Mouse (Mus musculus) heart, embryonic 10.5 days (tissue): ENCODE measurements around the gene Tns2. TPM values are rescaled to one million over a fixed set of nuclear protein-coding genes. Genes with fewer than 3 reads are reported as not detected.
"Not testable (repeated sequence)": the region's sequence is repeated elsewhere in the genome, so short reads cannot be mapped to it uniquely, and the experiment has no call there.

Source experiments
- DNase-seq: peaks from one replicate; pipeline ENCODE4 v3.0.0-alpha.2; 2017; ENCODE audit warnings: low spot score
- H3K27ac ChIP-seq: fragments of 300-500 bp; sonication (generic); 2 replicates; pipeline ENCODE4 v1.5.1; 2016; ENCODE audit warnings: mild to moderate bottlenecking
- H3K27me3 ChIP-seq: fragments of 300-500 bp; sonication (generic); 2 replicates; pipeline ENCODE4 v1.6.1; 2016; ENCODE audit warnings: mild to moderate bottlenecking; ENCODE audit not compliant: poor library complexity, insufficient read depth, severe bottlenecking
- H3K36me3 ChIP-seq: fragments of 300-500 bp; sonication (generic); 2 replicates; pipeline ENCODE4 v1.6.1; 2016; ENCODE audit warnings: mild to moderate bottlenecking, moderate library complexity
- H3K4me1 ChIP-seq: fragments of 300-500 bp; sonication (generic); 2 replicates; pipeline ENCODE4 v1.6.1; 2016; ENCODE audit warnings: mild to moderate bottlenecking
- H3K4me3 ChIP-seq: fragments of 300-500 bp; sonication (generic); 2 replicates; pipeline ENCODE4 v1.5.1; 2016; ENCODE audit warnings: mild to moderate bottlenecking, moderate library complexity
- H3K9me3 ChIP-seq: fragments of 300-500 bp; sonication (generic); 2 replicates; pipeline ENCODE4 v1.6.1; 2016; ENCODE audit warnings: mild to moderate bottlenecking, moderate library complexity
- WGBS: fragments of 180-500 bp; shearing (Covaris S2); methylation state at CpG from one replicate; pipeline ENCODE4 v1.1.7; 2016; 5-methylcytosine and 5-hydroxymethylcytosine counted together
- polyA plus RNA-seq: library from polyadenylated mRNA; unstranded; fragments of >200 nt; fragmentation: Nextera tagmentation; extraction: Ambion mirVana; gene quantifications from 2 replicates; pipeline ENCODE4 v1.2.1, GENCODE M21; 2016

Tns2 gene
- polyA plus RNA-seq, 1 experiment from 2014 or later, result 19.8 TPM

DNA sequence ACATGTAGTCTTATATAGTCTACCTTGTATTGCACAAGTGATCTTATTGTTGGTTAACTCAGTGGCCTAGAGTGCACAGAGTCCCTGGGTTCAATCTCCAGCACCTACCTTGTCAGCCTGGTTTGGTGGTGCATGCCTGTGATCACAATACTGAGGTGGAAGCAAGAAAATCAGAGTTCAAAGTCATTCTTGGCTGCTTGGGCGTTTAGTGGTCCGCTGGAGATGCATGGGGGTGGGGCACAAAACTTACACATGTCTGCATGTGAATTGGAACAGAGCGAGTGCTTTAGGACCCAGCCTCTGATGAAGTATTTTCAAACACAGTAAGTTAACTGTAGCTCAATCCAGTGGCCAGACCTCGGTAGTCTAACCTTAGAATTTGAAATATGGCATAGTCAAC is 21.0 kb upstream of the Tns2 start:
- Histone ChIP-seq H3K4me3 (no peak overlapping the region), H3K36me3 (peaks cover 42% of the 10 kb centered on the region), H3K27ac (no peak overlapping the region), H3K27me3 (no peaks in the 10 kb centered on the region), H3K4me1 (peaks cover 18% of the 10 kb centered on the region), H3K9me3 (no peaks in the 10 kb centered on the region)
- 79% methylated on average over 4 of the region's 4 CpGs for WGBS
- DNase-seq, result no peak

DNA sequence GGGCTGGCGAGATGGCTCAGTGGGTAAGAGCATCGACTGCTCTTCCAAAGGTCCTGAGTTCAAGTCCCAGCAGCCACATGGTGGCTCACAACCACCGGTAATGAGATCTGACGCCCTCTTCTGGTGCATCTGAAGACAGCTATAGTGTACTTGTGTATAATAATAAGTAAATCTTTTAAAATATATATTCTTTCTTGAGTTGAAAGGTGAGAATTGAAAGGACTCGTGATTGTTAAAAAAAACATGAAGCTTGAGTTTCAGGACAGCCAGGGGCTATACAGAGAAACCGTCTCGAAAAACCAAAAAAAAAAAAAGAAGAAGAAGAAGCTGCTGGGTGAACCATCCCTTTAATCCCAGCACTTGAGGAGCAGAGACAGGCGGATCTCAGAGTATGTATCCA is 20.3 kb upstream of the Tns2 start:
- not testable (repeated sequence) for H3K9me3 ChIP-seq, H3K4me3 ChIP-seq, H3K27ac ChIP-seq, DNase-seq, H3K27me3 ChIP-seq
- peaks cover 18% of the 10 kb centered on the region for H3K4me1 ChIP-seq
- H3K36me3 ChIP-seq, result peaks cover 49% of the 10 kb centered on the region
- WGBS, result 77% methylated on average over 8 of the region's 8 CpGs

DNA sequence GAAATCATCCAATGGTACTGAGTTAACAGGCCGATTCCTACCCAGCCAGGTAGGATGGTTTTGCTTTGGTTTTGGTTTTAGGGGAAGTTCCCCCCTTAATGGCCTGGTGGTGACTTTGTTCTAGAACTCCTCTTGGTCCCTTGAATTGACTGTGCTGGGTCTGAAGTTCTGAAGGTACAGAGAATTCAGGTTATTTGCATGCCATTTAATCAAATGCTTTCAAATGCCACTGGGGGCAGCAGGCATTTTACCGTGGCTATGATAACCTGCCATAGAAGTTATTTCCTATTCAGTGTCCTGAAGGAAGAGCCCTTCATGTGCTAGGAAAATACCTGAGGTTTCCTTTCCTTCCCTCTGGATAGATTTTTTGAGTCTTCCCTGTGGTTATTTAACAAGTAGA is 19.8 kb upstream of the Tns2 start:
- Histone ChIP-seq H3K27me3 (no peaks in the 10 kb centered on the region), H3K27ac (no peak overlapping the region), H3K36me3 (peaks cover 54% of the 10 kb centered on the region), H3K4me3 (no peak overlapping the region), H3K9me3 (no peaks in the 10 kb centered on the region), H3K4me1 (peaks cover 14% of the 10 kb centered on the region)
- no peak for DNase-seq
- 74% methylated on average over 2 of the region's 2 CpGs for WGBS

DNA sequence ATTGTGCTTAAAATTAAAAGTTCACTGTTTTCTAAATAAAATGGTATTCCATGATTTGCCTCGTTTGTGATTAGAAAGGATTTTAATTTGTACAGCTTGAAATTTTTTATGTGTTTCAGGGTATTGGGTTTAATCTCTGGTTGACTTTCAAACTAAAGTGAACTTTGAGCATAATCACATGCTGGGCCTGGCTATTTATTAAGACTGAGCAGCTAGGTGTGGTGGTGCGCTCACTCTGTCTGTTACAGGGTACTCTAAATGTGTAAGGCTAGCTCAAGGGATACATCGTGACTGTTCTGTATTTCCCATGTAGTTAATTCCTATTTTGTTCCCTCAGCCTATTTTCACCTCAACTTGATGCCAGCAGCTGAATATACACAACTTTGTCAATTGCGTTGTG is 18.1 kb upstream of the Tns2 start:
- WGBS, result 90% methylated on average over 4 of the region's 4 CpGs
- H3K4me1 ChIP-seq, result peaks cover 4% of the 10 kb centered on the region
- H3K9me3 ChIP-seq, result no peaks in the 10 kb centered on the region
- DNase-seq, result no peak
- no peak overlapping the region for H3K27ac ChIP-seq
- peaks cover 71% of the 10 kb centered on the region for H3K36me3 ChIP-seq
- H3K4me3 ChIP-seq, result no peak overlapping the region
- no peaks in the 10 kb centered on the region for H3K27me3 ChIP-seq

DNA sequence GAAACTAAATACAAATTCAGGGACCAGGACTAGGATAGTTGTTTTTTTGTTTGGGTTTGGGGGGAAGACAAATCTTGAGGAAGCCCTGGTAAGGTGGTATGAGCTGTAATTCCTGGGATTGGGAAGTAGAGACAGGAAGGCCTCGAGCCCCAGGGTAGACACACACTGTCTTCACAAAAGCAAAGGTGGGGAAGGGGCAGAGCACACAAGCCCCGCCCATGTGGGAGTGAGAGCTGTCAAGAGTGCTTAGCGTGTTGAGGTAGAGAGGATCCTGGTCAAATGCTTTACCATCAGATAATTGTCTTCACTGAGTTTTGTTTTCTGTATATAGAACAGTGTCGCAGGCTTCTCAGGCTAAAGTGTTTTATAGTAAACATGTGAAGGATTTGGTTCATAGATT is 17.2 kb upstream of the Tns2 start:
- Histone ChIP-seq H3K27ac (no peak overlapping the region), H3K9me3 (no peaks in the 10 kb centered on the region), H3K27me3 (no peaks in the 10 kb centered on the region), H3K36me3 (peaks cover 80% of the 10 kb centered on the region), H3K4me3 (no peak overlapping the region), H3K4me1 (peaks cover 4% of the 10 kb centered on the region)
- DNase-seq, result no peak
- 82% methylated on average over 4 of the region's 4 CpGs for WGBS

DNA sequence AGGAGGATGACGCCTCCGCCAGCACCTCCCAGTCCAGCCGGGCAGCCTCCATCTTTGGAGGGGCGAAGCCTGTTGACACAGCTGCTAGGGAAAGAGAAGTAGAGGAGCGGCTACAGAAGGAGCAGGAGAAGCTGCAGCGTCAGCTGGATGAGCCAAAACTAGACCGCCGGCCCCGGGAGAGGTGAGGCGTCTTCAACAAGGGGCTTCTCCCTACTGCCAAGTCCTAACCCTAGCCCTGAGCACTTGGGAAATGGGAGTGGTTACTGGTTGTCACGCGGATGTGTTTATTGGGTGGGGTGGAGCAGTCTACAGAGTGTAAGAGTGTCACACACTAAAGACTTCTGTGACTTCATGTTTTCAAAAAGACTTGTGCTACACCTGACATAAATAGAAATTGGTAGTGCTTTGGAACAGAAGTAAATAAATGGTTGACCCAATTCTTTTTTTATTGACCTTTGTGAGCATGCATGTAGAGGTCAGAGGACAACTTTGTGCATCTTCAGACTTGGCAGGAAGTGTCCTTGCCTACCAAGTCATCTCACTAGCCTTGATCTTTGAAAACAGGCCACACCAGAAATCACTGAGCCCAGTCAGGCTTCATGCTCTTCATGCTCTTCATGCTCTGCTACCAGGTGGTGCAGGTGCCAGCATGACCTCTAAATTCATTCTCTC is 10.2 kb upstream of the Tns2 start:
- DNase-seq, result no peak
- Histone ChIP-seq H3K36me3 (peaks cover 100% of the 10 kb centered on the region), H3K4me1 (no peaks in the 10 kb centered on the region), H3K27ac (no peak overlapping the region), H3K9me3 (no peaks in the 10 kb centered on the region), H3K4me3 (no peak overlapping the region), H3K27me3 (no peaks in the 10 kb centered on the region)
- 88% methylated on average over 12 of the region's 12 CpGs for WGBS

DNA sequence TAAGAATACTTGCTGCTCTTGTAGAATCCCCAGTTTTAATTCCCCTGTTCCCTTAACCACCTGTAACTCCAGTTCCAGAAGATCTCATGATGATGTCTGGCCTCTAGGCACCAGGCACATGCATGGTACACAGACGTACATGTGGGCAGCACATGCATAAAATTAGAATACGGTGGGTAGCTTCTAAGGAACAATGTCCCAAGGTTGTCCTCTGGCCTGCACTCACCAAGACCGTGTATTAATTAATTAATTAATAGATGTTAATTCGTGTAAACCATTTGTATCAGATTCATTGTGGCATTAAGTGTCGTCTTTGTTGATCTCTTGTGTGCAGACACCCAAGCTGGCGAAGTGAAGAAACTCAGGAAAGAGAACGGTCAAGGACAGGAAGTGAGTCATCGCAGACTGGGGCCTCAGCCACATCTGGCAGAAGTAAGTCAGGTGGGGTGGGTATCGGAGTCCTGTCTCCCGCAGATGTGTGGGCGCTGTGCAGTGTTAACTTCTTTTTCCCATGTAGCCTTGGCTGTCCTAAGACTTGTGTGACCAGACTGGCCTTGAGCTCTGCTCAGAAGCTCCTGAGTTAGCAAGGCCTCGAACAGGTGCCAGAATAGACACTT is 9.0 kb upstream of the Tns2 start:
- Histone ChIP-seq H3K36me3 (peaks cover 100% of the 10 kb centered on the region), H3K27ac (no peak overlapping the region), H3K9me3 (no peaks in the 10 kb centered on the region), H3K27me3 (no peaks in the 10 kb centered on the region), H3K4me3 (no peak overlapping the region), H3K4me1 (no peaks in the 10 kb centered on the region)
- WGBS, result 77% methylated on average over 12 of the region's 12 CpGs
- DNase-seq, result no peak

DNA sequence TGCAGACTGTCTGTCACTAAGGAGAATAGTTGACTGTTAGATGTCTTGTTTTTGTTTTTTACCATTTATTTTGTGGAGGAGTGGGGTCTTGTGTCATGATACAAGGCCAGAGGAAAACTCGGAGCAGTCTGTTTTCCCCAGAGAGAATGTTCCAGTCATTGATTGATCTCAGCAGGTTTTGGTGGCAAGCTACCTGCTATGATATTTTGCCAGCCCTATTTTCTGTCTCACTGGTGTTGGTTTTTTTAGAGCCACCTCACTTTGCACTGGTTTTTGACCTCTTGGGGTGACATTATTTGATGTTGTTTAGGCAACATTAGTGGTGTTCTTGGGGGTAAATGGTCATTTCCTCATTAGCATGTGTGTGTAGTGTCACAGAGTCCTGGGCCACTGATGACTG is 8.5 kb upstream of the Tns2 start:
- WGBS, result 93% methylated on average over 1 of the region's 1 CpGs

DNA sequence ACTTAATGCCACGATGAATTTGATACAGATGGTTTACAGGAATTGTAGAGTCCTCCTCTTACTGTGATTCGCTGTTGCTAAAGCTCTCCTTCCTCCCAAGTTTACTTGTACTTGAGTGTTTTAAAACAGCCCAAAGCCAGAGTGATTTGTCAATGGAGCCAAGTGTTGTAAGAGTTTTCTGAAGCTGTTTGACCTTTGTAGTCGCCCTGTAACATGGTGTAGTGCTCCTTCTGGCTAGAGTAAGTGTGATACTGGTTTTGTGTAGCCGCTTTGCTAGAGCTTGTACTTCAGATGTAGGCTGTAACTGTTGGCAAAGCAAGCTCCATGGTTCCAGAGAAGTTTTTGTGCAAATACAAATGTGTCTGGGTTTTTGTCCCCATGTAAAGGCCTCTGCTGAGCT is 8.0 kb upstream of the Tns2 start:
- no peak overlapping the region for H3K27ac ChIP-seq
- H3K4me1 ChIP-seq, result no peaks in the 10 kb centered on the region
- H3K36me3 ChIP-seq, result peaks cover 98% of the 10 kb centered on the region
- 92% methylated on average over 4 of the region's 4 CpGs for WGBS
- H3K9me3 ChIP-seq, result no peaks in the 10 kb centered on the region
- no peak overlapping the region for H3K4me3 ChIP-seq
- no peak for DNase-seq
- H3K27me3 ChIP-seq, result no peaks in the 10 kb centered on the region

More for the DNA sequence above, 8.5 kb upstream of the Tns2 start:
- Histone ChIP-seq H3K4me3 (no peak overlapping the region), H3K36me3 (peaks cover 100% of the 10 kb centered on the region), H3K4me1 (no peaks in the 10 kb centered on the region), H3K9me3 (no peaks in the 10 kb centered on the region), H3K27me3 (no peaks in the 10 kb centered on the region), H3K27ac (no peak overlapping the region)
- no peak for DNase-seq

DNA sequence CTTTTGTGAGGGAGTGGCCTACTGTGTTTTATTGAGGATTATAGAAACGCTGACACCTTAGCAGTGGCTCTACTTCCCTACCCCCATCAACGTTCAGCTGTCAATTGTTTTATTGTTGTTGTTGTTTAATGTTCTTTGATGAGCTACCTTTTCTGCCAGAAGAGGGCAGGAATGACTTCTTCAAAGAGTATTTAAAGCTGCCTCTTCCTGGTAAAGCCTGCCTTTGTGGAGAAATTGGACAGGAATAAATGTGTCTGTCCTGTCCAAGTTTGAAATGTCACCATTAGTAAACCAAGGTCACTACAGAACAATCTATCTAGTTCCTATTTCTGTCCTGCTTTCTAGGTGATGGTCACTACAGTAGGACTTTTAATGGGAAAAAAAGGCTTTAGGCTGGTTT is 6.1 kb upstream of the Tns2 start:
- DNase-seq, result no peak
- Histone ChIP-seq H3K27me3 (no peaks in the 10 kb centered on the region), H3K36me3 (peaks cover 87% of the 10 kb centered on the region), H3K27ac (no peak overlapping the region), H3K4me3 (no peak overlapping the region), H3K9me3 (no peaks in the 10 kb centered on the region), H3K4me1 (peaks cover 16% of the 10 kb centered on the region)
- 81% methylated on average over 2 of the region's 2 CpGs for WGBS

DNA sequence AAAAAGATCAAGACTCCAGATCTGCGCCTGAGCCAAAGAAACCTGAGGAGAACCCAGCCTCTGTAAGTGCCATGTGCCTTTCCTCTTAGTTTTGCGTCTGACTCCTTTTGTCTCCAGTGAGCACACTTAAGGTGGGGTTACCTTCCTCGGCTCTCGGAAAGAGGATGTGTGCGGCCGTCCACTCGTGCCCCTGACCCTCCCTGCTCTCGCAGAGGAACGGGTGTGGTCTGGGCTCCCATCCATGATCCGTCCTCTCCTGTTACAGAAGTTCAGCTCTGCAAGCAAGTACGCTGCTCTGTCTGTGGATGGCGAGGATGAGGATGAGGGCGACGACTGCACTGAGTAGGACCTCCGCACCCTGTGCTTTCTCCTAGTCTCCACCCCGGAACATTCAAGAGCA is 5.2 kb upstream of the Tns2 start:
- H3K27me3 ChIP-seq, result no peaks in the 10 kb centered on the region
- no peak overlapping the region for H3K27ac ChIP-seq
- H3K4me3 ChIP-seq, result no peak overlapping the region
- peaks cover 25% of the 10 kb centered on the region for H3K4me1 ChIP-seq
- H3K36me3 ChIP-seq, result peaks cover 78% of the 10 kb centered on the region
- no peak for DNase-seq
- 87% methylated on average over 16 of the region's 16 CpGs for WGBS
- no peaks in the 10 kb centered on the region for H3K9me3 ChIP-seq

DNA sequence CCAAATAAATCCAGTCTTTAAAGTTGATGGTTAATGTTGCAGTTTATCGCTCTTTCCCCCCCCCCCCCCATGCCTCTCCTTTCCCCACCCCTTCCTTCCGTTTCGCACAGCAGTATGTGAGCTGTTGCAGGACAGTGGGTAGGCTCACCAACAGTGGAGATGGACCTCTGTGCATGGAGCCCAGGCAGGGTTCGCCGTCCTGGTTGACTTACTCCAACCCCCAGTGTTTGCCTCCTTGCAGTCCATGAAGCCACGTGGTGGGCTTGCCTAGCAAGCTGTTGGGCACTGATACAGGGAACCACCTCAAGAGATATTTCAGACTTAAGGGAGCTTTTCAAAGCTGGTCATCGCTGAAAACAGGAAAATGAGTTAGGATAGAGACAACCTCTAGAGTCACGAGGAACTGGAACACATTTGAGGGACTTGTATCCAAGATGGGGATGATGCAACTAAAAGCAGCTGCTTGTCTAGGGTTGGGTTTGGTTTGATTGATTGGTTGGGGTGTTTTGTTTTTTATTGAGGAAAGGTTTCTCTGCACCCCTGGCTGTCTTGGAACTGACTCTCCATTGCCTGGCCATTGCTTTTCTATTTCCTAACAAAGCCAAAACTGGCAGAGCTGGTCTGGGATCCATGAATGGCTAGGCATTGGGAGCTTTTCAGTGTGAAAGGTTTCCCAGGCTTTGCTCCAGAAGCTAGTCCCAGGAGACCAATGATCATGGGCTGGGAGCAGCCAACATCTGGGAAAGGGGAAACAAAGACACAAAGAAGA is 2.9 kb upstream of the Tns2 start:
- peaks cover 55% of the 10 kb centered on the region for H3K36me3 ChIP-seq
- no peaks in the 10 kb centered on the region for H3K9me3 ChIP-seq
- no peak overlapping the region for H3K27ac ChIP-seq
- 69% methylated on average over 8 of the region's 8 CpGs for WGBS
- no peaks in the 10 kb centered on the region for H3K27me3 ChIP-seq
- no peak for DNase-seq
- peaks cover 48% of the 10 kb centered on the region for H3K4me1 ChIP-seq
- no peak overlapping the region for H3K4me3 ChIP-seq

DNA sequence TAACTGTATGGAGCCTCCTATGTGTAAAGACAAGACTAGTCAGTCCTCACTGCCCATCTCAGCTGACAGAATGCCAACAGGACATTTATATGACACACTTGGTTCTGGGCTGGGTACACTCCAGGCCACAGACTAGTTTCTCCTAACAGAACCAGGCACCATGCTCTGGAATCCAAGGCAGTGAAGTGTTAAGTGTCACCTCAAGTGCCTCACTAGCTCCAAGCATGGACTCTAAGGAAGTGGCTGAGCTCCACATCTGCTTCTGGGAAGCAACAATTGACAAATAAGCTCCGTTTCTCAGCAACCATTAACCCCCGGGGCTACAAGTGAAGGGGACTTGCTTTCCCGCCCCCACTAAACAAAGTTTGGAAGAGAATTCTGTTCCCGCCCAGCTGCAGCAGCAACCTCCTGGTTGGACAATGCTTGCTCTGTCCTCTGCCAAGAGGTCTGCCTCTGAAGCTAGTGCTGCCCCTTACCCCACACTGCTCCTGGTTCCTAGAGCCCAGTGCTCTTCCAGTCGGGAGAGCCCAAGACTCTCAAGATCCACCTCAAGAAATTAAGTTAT is 2.1 kb upstream of the Tns2 start:
- no peaks in the 10 kb centered on the region for H3K27me3 ChIP-seq
- peaks cover 47% of the 10 kb centered on the region for H3K36me3 ChIP-seq
- 39% methylated on average over 5 of the region's 5 CpGs for WGBS
- peaks cover 55% of the 10 kb centered on the region for H3K4me1 ChIP-seq
- no peaks in the 10 kb centered on the region for H3K9me3 ChIP-seq
- DNase-seq, result no peak
- no peak overlapping the region for H3K27ac ChIP-seq
- no peak overlapping the region for H3K4me3 ChIP-seq
